Mouse (Mus musculus): ENCODE results near the gene Gm3402.
"Not testable (repeated sequence)": the region's sequence is repeated elsewhere in the genome, so short reads cannot be mapped to it uniquely, and the experiment has no call there.

Gm3402 gene

GRCm38 (mm10) chr5:146513823-146514222, at the start of gene Gm3402:
Gm3402 (plus strand) TSS chr5:146514123.
- not testable (repeated sequence) for DNase-seq (ENCODE audit: low read depth, low spot score)

- DNase-seq (ENCODE audit: low read depth, low spot score), result no peak
Measured at GRCm38 (mm10) chr5:146466663-146467062, 47.3 kb upstream of the Gm3402 start.

GRCm38 (mm10) chr5:146468311-146468710, 45.6 kb upstream of the Gm3402 start:
- DNase-seq (ENCODE audit: low read depth, low spot score), result no peak

- DNase-seq (ENCODE audit: low read depth, low spot score), result no peak
Measured at GRCm38 (mm10) chr5:146470821-146471220, 43.1 kb upstream of the Gm3402 start.

- DNase-seq (ENCODE audit: low read depth, low spot score), result no peak
Measured at GRCm38 (mm10) chr5:146471311-146471710, 42.6 kb upstream of the Gm3402 start.

GRCm38 (mm10) chr5:146471821-146472220, 42.1 kb upstream of the Gm3402 start:
- no peak for DNase-seq (ENCODE audit: low read depth, low spot score)

- not testable (repeated sequence) for DNase-seq (ENCODE audit: low read depth, low spot score)
Measured at GRCm38 (mm10) chr5:146479564-146479963, 34.4 kb upstream of the Gm3402 start.

- not testable (repeated sequence) for DNase-seq (ENCODE audit: low read depth, low spot score)
Measured at GRCm38 (mm10) chr5:146481665-146482064, 32.3 kb upstream of the Gm3402 start, which contains the start of gene Gm6408. Gm6408 (plus strand) TSS chr5:146481965.

GRCm38 (mm10) chr5:146488959-146489358, 25.0 kb upstream of the Gm3402 start:
- not testable (repeated sequence) for DNase-seq (ENCODE audit: low read depth, low spot score)

GRCm38 (mm10) chr5:146491063-146491462, 22.9 kb upstream of the Gm3402 start, which contains the start of gene Gm6370:
Gm6370 (plus strand) TSS chr5:146491363.
- not testable (repeated sequence) for DNase-seq (ENCODE audit: low read depth, low spot score)

- not testable (repeated sequence) for DNase-seq (ENCODE audit: low read depth, low spot score)
Measured at GRCm38 (mm10) chr5:146502099-146502498, 11.8 kb upstream of the Gm3402 start, which contains the start of gene 4930449I24Rik. 4930449I24Rik (plus strand) TSS chr5:146502399.

GRCm38 (mm10) chr5:146525501-146525900, 11.6 kb downstream of the Gm3402 start, which contains the start of gene Gm3404:
Gm3404 (plus strand) TSS chr5:146525801.
- DNase-seq (ENCODE audit: low read depth, low spot score), result not testable (repeated sequence)

GRCm38 (mm10) chr5:146537347-146537746, 23.4 kb downstream of the Gm3402 start, which contains the start of gene Gm3409:
Gm3409 (plus strand) TSS chr5:146537647.
- not testable (repeated sequence) for DNase-seq (ENCODE audit: low read depth, low spot score)

GRCm38 (mm10) chr5:146555836-146556235, 41.9 kb downstream of the Gm3402 start, which contains the start of gene Gm3415:
Gm3415 (plus strand) TSS chr5:146556136.
- DNase-seq (ENCODE audit: low read depth, low spot score), result not testable (repeated sequence)

GRCm38 (mm10) chr5:146564259-146564658, 50.3 kb downstream of the Gm3402 start:
- DNase-seq (ENCODE audit: low read depth, low spot score), result no peak
